Mouse (Mus musculus): Measurements from ENCODE around the gene Tmem132c.

The Tmem132c gene

DNA sequence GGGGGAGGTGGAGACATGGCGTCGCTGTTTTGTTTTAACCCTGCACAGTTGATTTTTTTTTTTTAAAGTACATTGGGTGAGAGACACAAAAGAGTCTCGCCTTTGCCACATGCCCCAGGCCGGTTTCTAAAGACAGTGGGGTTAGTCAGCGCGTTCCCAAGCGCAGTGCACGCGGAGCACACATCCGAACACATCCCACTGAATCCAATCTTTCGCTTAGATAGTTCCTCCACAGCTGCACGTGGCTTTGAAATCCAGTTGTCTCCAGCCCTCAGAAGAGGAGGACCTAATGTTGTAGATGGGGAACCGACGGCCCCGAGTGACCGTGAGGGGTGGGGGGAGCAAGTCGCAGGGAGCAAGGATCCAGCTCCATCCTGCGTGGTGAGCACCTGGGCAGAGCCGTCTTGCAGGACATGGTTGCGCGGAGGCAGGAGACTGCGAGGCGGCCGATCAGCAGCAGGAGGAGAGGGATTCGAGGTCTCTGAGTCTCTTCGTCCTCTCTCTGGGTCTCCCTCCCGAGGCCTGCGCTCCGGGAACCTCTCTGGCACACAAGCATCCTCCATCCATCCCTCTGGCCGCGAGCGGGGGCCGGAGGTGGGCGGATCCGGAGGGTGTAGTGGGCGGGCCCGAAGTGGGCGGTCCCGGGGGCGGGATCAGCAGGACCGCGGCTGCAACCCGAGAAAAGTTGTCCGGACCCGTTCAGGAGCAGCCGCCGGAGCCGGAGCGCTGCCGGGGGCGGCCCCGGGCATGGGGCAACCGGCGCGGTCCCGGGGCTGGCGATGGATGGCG is at the start of gene Tmem132c:
TSS of gene Tmem132c (plus strand) at position 673 of the 789 bp plus-strand sequence.
- DNase-seq (ENCODE audit: low read depth, low spot score): peak; percentile 82

DNA sequence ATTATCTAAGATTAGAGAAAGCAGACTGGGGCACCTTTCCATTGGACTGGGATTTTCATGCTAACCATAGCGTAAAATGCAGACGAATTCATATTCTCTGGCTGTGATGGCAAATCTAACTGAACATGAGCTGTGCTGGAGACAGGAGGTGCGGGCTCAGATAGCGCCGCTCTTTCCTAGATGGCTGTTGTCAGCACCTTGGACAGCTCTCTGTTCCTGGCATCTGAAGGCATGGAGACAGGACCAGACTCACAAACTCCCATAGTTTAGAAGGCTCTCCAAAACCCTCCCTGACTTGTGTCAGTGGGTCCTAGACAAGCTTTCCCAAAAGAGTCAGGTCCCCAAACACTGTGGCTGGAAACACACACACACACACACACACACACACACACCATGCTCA is 49.7 kb upstream of the Tmem132c start:
- DNase-seq (ENCODE audit: low read depth, low spot score): peak; percentile 69

DNA sequence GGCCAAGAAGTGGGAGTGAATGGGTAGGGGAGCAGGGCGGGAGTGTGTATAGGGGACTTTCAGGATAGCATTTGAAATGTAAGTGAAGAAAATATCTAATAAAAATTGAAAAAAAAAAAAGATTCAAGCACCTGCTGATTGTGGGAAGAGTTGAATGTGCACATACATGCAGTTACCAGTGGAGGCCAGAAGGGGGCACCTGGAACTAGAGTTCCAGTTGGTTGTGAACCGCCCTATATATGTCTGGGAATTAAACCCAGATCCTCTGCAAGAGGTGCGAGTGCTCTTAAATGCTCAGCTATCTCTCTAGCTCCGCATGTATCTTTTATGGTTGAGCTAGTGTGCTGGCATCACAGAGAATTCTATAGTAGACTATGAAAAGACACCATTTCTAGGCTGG is 42.8 kb upstream of the Tmem132c start:
- no peak for DNase-seq (ENCODE audit: low read depth, low spot score)

- no peak for DNase-seq (ENCODE audit: low read depth, low spot score)
Measured at GRCm38 (mm10) chr5:127204881-127205280, 36.7 kb upstream of the Tmem132c start.

DNA sequence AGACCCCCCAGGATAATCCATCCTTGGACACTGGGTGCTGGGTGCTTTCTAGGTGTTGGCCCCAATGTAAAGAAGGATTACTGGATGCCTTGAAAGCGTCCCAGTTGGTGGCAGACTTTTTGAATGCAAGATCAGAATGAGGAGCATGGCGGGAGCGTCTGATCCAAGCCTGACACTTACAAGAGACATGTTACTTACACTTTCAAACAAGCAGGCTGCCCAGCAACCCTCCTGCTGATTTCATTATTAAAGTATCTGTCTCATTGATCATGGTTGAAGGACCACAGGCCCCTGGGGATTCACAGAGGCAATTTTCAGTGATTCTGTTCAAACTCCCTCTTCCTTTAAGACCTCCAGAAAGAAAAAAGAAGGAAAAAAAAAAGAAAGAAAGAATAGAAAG is 25.2 kb upstream of the Tmem132c start:
- no peak for DNase-seq (ENCODE audit: low read depth, low spot score)

- no peak for DNase-seq (ENCODE audit: low read depth, low spot score)
Measured at GRCm38 (mm10) chr5:127217725-127218124, 23.9 kb upstream of the Tmem132c start.

DNA sequence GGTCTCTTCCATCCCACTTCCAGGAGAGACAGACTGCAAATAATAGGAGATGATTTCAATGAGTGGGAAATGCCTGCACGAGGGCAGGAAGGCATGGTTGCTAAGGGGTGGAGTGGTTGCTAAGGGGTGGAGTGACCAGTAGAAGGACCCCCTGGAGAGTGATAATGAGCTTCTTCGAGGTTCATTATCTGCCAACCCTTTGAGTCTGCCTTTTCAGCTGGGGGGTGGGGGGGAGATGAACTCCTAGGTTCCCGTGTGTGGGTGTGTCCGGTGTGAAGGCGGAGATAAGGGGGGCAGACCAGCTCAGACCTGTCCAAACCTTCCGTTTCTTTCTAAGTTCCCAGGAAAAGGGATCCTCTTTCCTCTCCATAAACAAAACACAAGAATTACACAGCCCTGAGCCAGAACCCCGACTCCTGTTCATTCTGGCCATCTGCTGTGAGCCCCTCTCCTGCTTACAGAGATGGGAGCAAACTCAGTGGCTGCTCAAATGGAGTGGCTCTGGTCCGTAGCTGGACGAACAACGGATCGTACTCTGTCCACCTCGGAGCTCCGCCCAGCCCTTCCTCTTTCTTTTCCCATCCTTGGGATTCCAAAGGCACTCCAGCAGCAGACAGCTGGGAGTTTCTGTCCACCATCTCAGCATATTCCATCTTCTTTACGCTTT is 13.5 kb upstream of the Tmem132c start:
- no peak for DNase-seq (ENCODE audit: low read depth, low spot score)

- DNase-seq (ENCODE audit: low read depth, low spot score): no peak
Measured at GRCm38 (mm10) chr5:127234715-127235114, 6.9 kb upstream of the Tmem132c start.

DNA sequence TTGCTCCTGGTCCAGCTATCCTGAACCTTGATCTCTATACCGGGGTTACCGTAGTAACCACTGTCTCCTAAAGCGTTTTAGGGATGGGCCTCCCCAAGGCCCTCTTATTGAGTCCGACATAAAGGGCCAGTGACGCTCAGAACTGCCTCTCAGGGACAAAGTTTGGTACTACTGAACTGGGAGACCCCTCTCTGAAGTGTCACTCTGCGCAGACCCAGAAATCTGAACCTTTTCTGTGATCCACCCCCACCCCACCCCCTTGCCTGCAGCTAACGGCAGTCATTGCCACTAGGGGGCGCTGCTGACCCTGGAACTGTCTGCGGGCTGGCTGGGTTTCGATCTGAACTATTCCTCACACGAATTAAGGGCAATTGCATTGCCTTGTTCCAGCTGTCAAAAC is 6.4 kb upstream of the Tmem132c start:
- DNase-seq (ENCODE audit: low read depth, low spot score): no peak

GRCm38 (mm10) chr5:127239706-127240105 is 1.9 kb upstream of the Tmem132c start:
- DNase-seq (ENCODE audit: low read depth, low spot score): no peak

- DNase-seq (ENCODE audit: low read depth, low spot score): no peak
Measured at GRCm38 (mm10) chr5:127240646-127241045, 962 bp upstream of the Tmem132c start.

- DNase-seq (ENCODE audit: low read depth, low spot score): no peak
Measured at GRCm38 (mm10) chr5:127241925-127242762, 536 bp downstream of the Tmem132c start.

DNA sequence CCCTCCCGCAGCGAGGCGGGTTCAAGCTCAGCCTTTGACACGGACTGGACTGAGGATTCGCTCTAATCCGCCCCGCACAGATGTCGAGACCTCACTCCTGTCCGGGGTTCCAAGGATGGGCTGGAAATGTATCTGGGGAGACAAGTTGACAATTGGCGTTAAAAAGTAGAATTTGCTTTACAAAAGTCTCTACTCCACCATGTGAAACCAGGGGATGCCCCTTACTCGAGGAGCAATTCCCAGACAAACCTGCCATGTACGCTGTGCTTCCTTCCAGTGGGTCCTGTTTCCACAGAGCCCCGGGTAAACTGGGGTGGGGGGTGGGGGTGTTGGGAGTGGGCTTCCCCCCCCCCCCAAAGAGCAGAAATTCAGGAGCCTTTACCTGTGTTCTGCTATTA is 1.2 kb downstream of the Tmem132c start:
- no peak for DNase-seq (ENCODE audit: low read depth, low spot score)

- DNase-seq (ENCODE audit: low read depth, low spot score): no peak
Measured at GRCm38 (mm10) chr5:127243209-127243608, 1.6 kb downstream of the Tmem132c start.

- no peak for DNase-seq (ENCODE audit: low read depth, low spot score)
Measured at GRCm38 (mm10) chr5:127243611-127244010, 2.0 kb downstream of the Tmem132c start.

GRCm38 (mm10) chr5:127253263-127253662 is 11.7 kb downstream of the Tmem132c start:
- no peak for DNase-seq (ENCODE audit: low read depth, low spot score)

- no peak for DNase-seq (ENCODE audit: low read depth, low spot score)
Measured at GRCm38 (mm10) chr5:127256947-127257610, 15.5 kb downstream of the Tmem132c start.

- DNase-seq (ENCODE audit: low read depth, low spot score): no peak
Measured at GRCm38 (mm10) chr5:127262136-127262535, 20.5 kb downstream of the Tmem132c start.

DNA sequence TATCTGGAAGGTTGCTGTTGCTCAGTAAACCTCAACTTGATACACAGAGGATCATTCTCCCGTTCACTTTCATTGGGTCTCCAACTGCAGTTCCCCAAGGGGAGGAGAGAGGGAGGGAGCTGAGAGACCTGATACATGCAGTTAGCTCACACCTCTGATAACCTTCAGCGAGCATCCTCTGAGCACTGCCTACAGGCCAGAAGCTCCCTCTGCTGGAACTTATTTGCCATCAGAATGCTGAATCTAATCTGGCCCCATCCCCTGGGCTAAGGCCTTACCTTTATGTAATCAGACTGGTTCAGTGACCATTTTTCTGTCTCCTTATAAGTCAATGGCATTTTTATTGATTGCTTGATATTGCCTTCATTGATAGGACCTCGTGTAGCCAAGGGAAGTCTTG is 29.5 kb downstream of the Tmem132c start:
- no peak for DNase-seq (ENCODE audit: low read depth, low spot score)

GRCm38 (mm10) chr5:127279462-127279861 is 37.9 kb downstream of the Tmem132c start:
- DNase-seq (ENCODE audit: low read depth, low spot score): no peak

GRCm38 (mm10) chr5:127281186-127281585 is 39.6 kb downstream of the Tmem132c start:
- no peak for DNase-seq (ENCODE audit: low read depth, low spot score)

Measured in embryo, embryonic 11.5 days (tissue).